ENCODE assay signal across 26 mouse cellular contexts in genomic region chr14:13040176-13040575, GRCm38 (mm10).
DNase-seq lines count a peak whose midpoint lies in the region; ATAC-seq lines count a peak whose summit lies in the region.
"Had no signal": no experiment of that assay in that cellular context is flagged by ENCODE, and none has a peak within 500 bp of the region (broad histone marks: within the 10 kb centered on the region; RNA-seq: fewer than 3 reads in every experiment).

No protein-coding gene starts in this region.

- DNase-seq in 3134 (ENCODE audit: extremely low read depth, insufficient read length, low spot score), result peak; percentile 42
- peak; percentile 52 for DNase-seq in 3T3-L1 (ENCODE audit: low read depth, low spot score)
- DNase-seq in MN1 (ENCODE audit: low spot score), result peak; percentile 11
- DNase-seq in brain, adult 2 months (ENCODE audit: low read depth, low spot score), result peak; percentile 35
- DNase-seq in gastrocnemius, postnatal 36 days, result no peak
- DNase-seq in right cerebral cortex, postnatal 25 days, result no peak
- DNase-seq: adrenal gland, adult 8-10 months; adrenal gland, postnatal 25 days; cerebellum, adult 11-12 months; cerebellum, adult 9-11 months; cerebellum, postnatal 14 days; cerebellum, postnatal 36 days; embryo, embryonic 11 days; forebrain, postnatal 0 days had no signal

- no peak for ATAC-seq in monocyte, adult 5-6 weeks (replicated peaks; ENCODE audit: insufficient number of reproducible peaks, low FRiP score, low TSS enrichment, poor library complexity, severe bottlenecking)
- no peak for ATAC-seq in hindbrain, embryonic 16.5 days
- ATAC-seq: activated CD4-positive, CD25-positive, alpha-beta regulatory T cell, adult 4 months; CD4-positive, CD25-positive, alpha-beta regulatory T cell, adult 4 months; forebrain, embryonic 13.5 days; forebrain, embryonic 15.5 days; forebrain, postnatal 0 days; Patski had no signal

- WGBS in hindbrain, embryonic 16.5 days, result 80% methylated on average over 2 of the region's 2 CpGs

- no peak overlapping the region for H3K4me2 ChIP-seq in hindbrain, embryonic 16.5 days (ENCODE audit: low read length)
- H3K4me2 ChIP-seq: embryonic facial prominence, embryonic 13.5 days; embryonic facial prominence, embryonic 15.5 days; forebrain, embryonic 13.5 days; forebrain, embryonic 15.5 days had no signal

- H3K27me3 ChIP-seq in hindbrain, embryonic 16.5 days (replicated peaks; ENCODE audit: control insufficient read depth, insufficient read depth, low read length), result no peaks in the 10 kb centered on the region
- H3K27me3 ChIP-seq: CH12.LX; embryonic facial prominence, embryonic 13.5 days; embryonic facial prominence, embryonic 15.5 days; forebrain, embryonic 13.5 days; forebrain, embryonic 15.5 days; Patski had no signal

- H3K4me1 ChIP-seq in hindbrain, embryonic 16.5 days (ENCODE audit: control insufficient read depth, insufficient read depth, low read depth, low read length), result no peaks in the 10 kb centered on the region
- H3K4me1 ChIP-seq: embryonic facial prominence, embryonic 13.5 days; embryonic facial prominence, embryonic 15.5 days; forebrain, embryonic 13.5 days; forebrain, embryonic 15.5 days had no signal

- intact Hi-C loops in gastrocnemius, postnatal 36 days (cut with DNase I), result no loop called here

- H3K36me3 ChIP-seq in hindbrain, embryonic 16.5 days (ENCODE audit: control insufficient read depth, insufficient read depth, low read length), result no peaks in the 10 kb centered on the region
- H3K36me3 ChIP-seq: embryonic facial prominence, embryonic 13.5 days; embryonic facial prominence, embryonic 15.5 days; forebrain, embryonic 15.5 days; G1E had no signal

- H3K4me3 ChIP-seq in hindbrain, embryonic 16.5 days (ENCODE audit: low read length), result no peak overlapping the region
- H3K4me3 ChIP-seq: embryonic facial prominence, embryonic 13.5 days; embryonic facial prominence, embryonic 15.5 days; erythroblast, embryonic 14.5 days; forebrain, embryonic 13.5 days; forebrain, embryonic 15.5 days had no signal

- H3K9me3 ChIP-seq in hindbrain, embryonic 16.5 days (ENCODE audit: control insufficient read depth, low read length), result no peaks in the 10 kb centered on the region
- H3K9me3 ChIP-seq: embryonic facial prominence, embryonic 15.5 days; forebrain, embryonic 13.5 days; forebrain, embryonic 15.5 days; G1E had no signal

- no peak overlapping the region for H3K27ac ChIP-seq in hindbrain, embryonic 16.5 days (ENCODE audit: low read depth, low read length)
- H3K27ac ChIP-seq: embryonic facial prominence, embryonic 13.5 days; embryonic facial prominence, embryonic 15.5 days; forebrain, embryonic 13.5 days; forebrain, embryonic 15.5 days had no signal

- no peak overlapping the region for H3K9ac ChIP-seq in hindbrain, embryonic 16.5 days (ENCODE audit: low read depth, low read length)
- H3K9ac ChIP-seq: embryonic facial prominence, embryonic 13.5 days; embryonic facial prominence, embryonic 15.5 days; forebrain, embryonic 13.5 days; forebrain, embryonic 15.5 days; forebrain, postnatal 0 days had no signal

Comparison
In these comparisons a context has a peak if more than half of its experiments do, and no peak if none do; other contexts are left out.
1. DNase-seq: peak in 3134 (single experiment), 3T3-L1 (single experiment), MN1 (single experiment) and brain, adult 2 months (single experiment); none in gastrocnemius, postnatal 36 days (0 of 2) and right cerebral cortex, postnatal 25 days (single experiment).